Comparison of ENCODE assay signal across 20 mouse cellular contexts in genomic region chr17:6731132-6731531, GRCm38 (mm10). TPM values are rescaled to one million over a fixed set of nuclear protein-coding genes. Genes with fewer than 3 reads are reported as not detected.
A peak's percentile ranks its signal among the peaks of the same experiment; 100 is the strongest.
DNase-seq lines count a peak whose midpoint lies in the region; ATAC-seq and TF ChIP-seq lines count a peak whose summit lies in the region.
"Had no signal": no experiment of that assay in that cellular context is flagged by ENCODE, and none has a peak within 500 bp of the region (broad histone marks: within the 10 kb centered on the region; RNA-seq: fewer than 3 reads in every experiment).

No protein-coding gene starts in this region.

- no peaks in the 10 kb centered on the region for H3K36me3 ChIP-seq in forebrain, embryonic 11.5 days (ENCODE audit: control insufficient read depth, insufficient read depth, low read length)
- H3K36me3 ChIP-seq in forebrain, postnatal 0 days (ENCODE audit: insufficient read depth) = no peaks in the 10 kb centered on the region
- no peaks in the 10 kb centered on the region for H3K36me3 ChIP-seq in kidney, postnatal 0 days (ENCODE audit: insufficient read depth, low read length)
- no peaks in the 10 kb centered on the region for H3K36me3 ChIP-seq in limb, embryonic 10.5 days
- no peaks in the 10 kb centered on the region for H3K36me3 ChIP-seq in stomach, embryonic 16.5 days (ENCODE audit: control insufficient read depth, insufficient read depth, low read length)
- H3K36me3 ChIP-seq: heart, embryonic 13.5 days; midbrain, embryonic 15.5 days had no signal

- no peak overlapping the region for H3K9ac ChIP-seq in forebrain, embryonic 11.5 days (ENCODE audit: low read length)
- no peak overlapping the region for H3K9ac ChIP-seq in forebrain, postnatal 0 days
- no peak overlapping the region for H3K9ac ChIP-seq in kidney, postnatal 0 days (ENCODE audit: low read depth, low read length)
- H3K9ac ChIP-seq in stomach, embryonic 16.5 days (ENCODE audit: low read length) = no peak overlapping the region
- H3K9ac ChIP-seq: heart, embryonic 13.5 days; midbrain, embryonic 15.5 days had no signal

- 69% methylated on average over 8 of the region's 8 CpGs for WGBS in forebrain, embryonic 11.5 days
- 86% methylated on average over 8 of the region's 8 CpGs for WGBS in forebrain, postnatal 0 days
- WGBS in kidney, postnatal 0 days = 56% methylated on average over 8 of the region's 8 CpGs
- 74% methylated on average over 8 of the region's 8 CpGs for WGBS in limb, embryonic 10.5 days
- 62% methylated on average over 8 of the region's 8 CpGs for WGBS in stomach, embryonic 16.5 days

- H3K4me1 ChIP-seq in forebrain, embryonic 11.5 days (replicated peaks; ENCODE audit: control insufficient read depth, insufficient read depth, low read length) = peaks cover under 1% of the 10 kb centered on the region; the same call in 1 of the 2 replicates
- H3K4me1 ChIP-seq in forebrain, postnatal 0 days (ENCODE audit: insufficient read depth) = no peaks in the 10 kb centered on the region
- H3K4me1 ChIP-seq in kidney, postnatal 0 days (replicated peaks; ENCODE audit: insufficient read depth, low read length) = peaks cover 3% of the 10 kb centered on the region; the same call in 1 of the 2 replicates
- H3K4me1 ChIP-seq in limb, embryonic 10.5 days = 0 out of 2 replicates have a peak, but pooled peaks cover 6% of the 10 kb centered on the region
- peaks cover 9% of the 10 kb centered on the region; the same call in 1 of the 2 replicates for H3K4me1 ChIP-seq in stomach, embryonic 16.5 days (ENCODE audit: control insufficient read depth, insufficient read depth, low read length)
- H3K4me1 ChIP-seq: heart, embryonic 13.5 days; megakaryocyte, embryonic 14.5 days; midbrain, embryonic 15.5 days had no signal

- peak; percentile 27 for DNase-seq in forebrain, embryonic 11.5 days (ENCODE audit: low spot score)
- no peak for DNase-seq in forebrain, postnatal 0 days
- DNase-seq in kidney, postnatal 0 days (ENCODE audit: low spot score) = no peak
- no peak for DNase-seq in kidney, postnatal 36 days
- DNase-seq in limb, embryonic 10.5 days (ENCODE audit: low spot score) = peak; percentile 20
- no peak for DNase-seq in lung, postnatal 25 days (ENCODE audit: low spot score)
- DNase-seq: adrenal gland, postnatal 36 days; cerebellum, adult 11-12 months; heart, postnatal 36 days; layer of hippocampus, adult 9-11 months; lung, postnatal 10 days; right cerebral cortex, postnatal 25 days; thymus, postnatal 25 days had no signal

- H3K4me3 ChIP-seq in forebrain, embryonic 11.5 days (ENCODE audit: low read depth, low read length) = no peak overlapping the region
- no peak overlapping the region for H3K4me3 ChIP-seq in forebrain, postnatal 0 days (ENCODE audit: low read depth, low read length)
- no peak overlapping the region for H3K4me3 ChIP-seq in kidney, postnatal 0 days (replicated peaks; ENCODE audit: low read depth, low read length)
- no peak overlapping the region for H3K4me3 ChIP-seq in limb, embryonic 10.5 days
- H3K4me3 ChIP-seq in stomach, embryonic 16.5 days (replicated peaks; ENCODE audit: low read length) = no peak overlapping the region
- H3K4me3 ChIP-seq: heart, embryonic 13.5 days; megakaryocyte, embryonic 14.5 days; midbrain, embryonic 15.5 days; myocyte had no signal

- H3K4me2 ChIP-seq in forebrain, embryonic 11.5 days (ENCODE audit: low read depth, low read length, severe bottlenecking) = no peak overlapping the region
- no peak overlapping the region for H3K4me2 ChIP-seq in forebrain, postnatal 0 days (ENCODE audit: low read depth)
- no peak overlapping the region for H3K4me2 ChIP-seq in kidney, postnatal 0 days (ENCODE audit: low read length)
- no peak overlapping the region for H3K4me2 ChIP-seq in stomach, embryonic 16.5 days (ENCODE audit: low read depth, low read length)
- H3K4me2 ChIP-seq: heart, embryonic 13.5 days; midbrain, embryonic 15.5 days had no signal

- no peaks in the 10 kb centered on the region for H3K27me3 ChIP-seq in forebrain, embryonic 11.5 days (ENCODE audit: control insufficient read depth, insufficient read depth, low read length)
- H3K27me3 ChIP-seq in forebrain, postnatal 0 days (ENCODE audit: insufficient read depth, low read length) = no peaks in the 10 kb centered on the region
- no peaks in the 10 kb centered on the region for H3K27me3 ChIP-seq in kidney, postnatal 0 days (ENCODE audit: insufficient read depth, low read length)
- H3K27me3 ChIP-seq in limb, embryonic 10.5 days (ENCODE audit: low read depth, poor library complexity, severe bottlenecking) = no peaks in the 10 kb centered on the region
- H3K27me3 ChIP-seq in stomach, embryonic 16.5 days (ENCODE audit: control insufficient read depth, insufficient read depth, low read length) = no peaks in the 10 kb centered on the region
- H3K27me3 ChIP-seq: heart, embryonic 13.5 days; midbrain, embryonic 15.5 days had no signal

- no peaks in the 10 kb centered on the region for H3K9me3 ChIP-seq in forebrain, embryonic 11.5 days (ENCODE audit: control insufficient read depth, low read length)
- no peaks in the 10 kb centered on the region for H3K9me3 ChIP-seq in forebrain, postnatal 0 days (ENCODE audit: low read length)
- H3K9me3 ChIP-seq in kidney, postnatal 0 days (replicated peaks; ENCODE audit: low read length) = no peaks in the 10 kb centered on the region
- H3K9me3 ChIP-seq in limb, embryonic 10.5 days (replicated peaks) = no peaks in the 10 kb centered on the region
- H3K9me3 ChIP-seq in stomach, embryonic 16.5 days (replicated peaks; ENCODE audit: control insufficient read depth, low read length) = no peaks in the 10 kb centered on the region
- H3K9me3 ChIP-seq: heart, embryonic 13.5 days; midbrain, embryonic 15.5 days had no signal

- no peak overlapping the region for H3K27ac ChIP-seq in forebrain, embryonic 11.5 days (ENCODE audit: low read depth, low read length)
- H3K27ac ChIP-seq in forebrain, postnatal 0 days (ENCODE audit: low read depth, low read length) = no peak overlapping the region
- H3K27ac ChIP-seq in kidney, postnatal 0 days = peak overlapping the region; percentile 61
- H3K27ac ChIP-seq in limb, embryonic 10.5 days = no peak overlapping the region
- H3K27ac ChIP-seq in stomach, embryonic 16.5 days (ENCODE audit: low read length) = no peak overlapping the region
- H3K27ac ChIP-seq: heart, embryonic 13.5 days; midbrain, embryonic 15.5 days had no signal

- ATAC-seq in forebrain, embryonic 11.5 days (replicated peaks; ENCODE audit: low FRiP score) = no peak
- no peak for ATAC-seq in forebrain, postnatal 0 days
- no peak for ATAC-seq in kidney, postnatal 0 days (replicated peaks; ENCODE audit: low FRiP score, low read depth)
- ATAC-seq in stomach, embryonic 16.5 days (ENCODE audit: insufficient read depth, low FRiP score) = 0 out of 2 replicates have a peak, but pooled peaks have one; percentile 9
- no peak for ATAC-seq in granulocyte monocyte progenitor cell, adult 5-6 weeks (replicated peaks; ENCODE audit: poor library complexity, severe bottlenecking)
- ATAC-seq: hindbrain, embryonic 16.5 days; midbrain, embryonic 15.5 days had no signal

- no peak for TF ChIP-seq CTCF in forebrain, postnatal 0 days (IDR thresholded peaks at IDR 0.05; ENCODE audit: low read depth)
- no peak for TF ChIP-seq CTCF in kidney, postnatal 0 days (IDR thresholded peaks at IDR 0.05; ENCODE audit: low read depth)

RNA-seq across cellular contexts. Expression of gene Ezr, which starts 51.5 kb away (rescaled TPM):
- polyA plus RNA-seq in forebrain, embryonic 11.5 days (2014; fragmentation: Nextera tagmentation; extraction: Ambion mirVana) = 122 and 135 TPM in 2 replicates
- 37.8 and 45.4 TPM in 2 replicates for total RNA-seq in forebrain, postnatal 0 days (2014; rRNA removed)
- 51.6 and 60.2 TPM in 2 replicates for polyA plus RNA-seq in forebrain, postnatal 0 days (2015; fragmentation: Nextera tagmentation; extraction: Ambion mirVana)
- 281 and 313 TPM in 2 replicates for polyA plus RNA-seq in kidney, postnatal 0 days (2015; fragmentation: Nextera tagmentation; extraction: Ambion mirVana)
- 24.8 and 26.2 TPM in 2 replicates for polyA plus RNA-seq in limb, embryonic 10.5 days (2016; fragmentation: Nextera tagmentation; extraction: Ambion mirVana)
- 266 and 335 TPM in 2 replicates for polyA plus RNA-seq in stomach, embryonic 16.5 days (2015; fragmentation: Nextera tagmentation; extraction: Ambion mirVana)
- 44.2 and 55.0 TPM in 2 replicates for total RNA-seq in granulocyte monocyte progenitor cell, adult 5-6 weeks (2014; fragmentation: Nextera tagmentation)
- total RNA-seq in granulocyte monocyte progenitor cell, adult 5-6 weeks (2017) = 99.7 and 110 TPM in 2 replicates

Comparison
In these comparisons a context has a peak if more than half of its experiments do, and no peak if none do; other contexts are left out.
1. DNase-seq: peak in forebrain, embryonic 11.5 days (single experiment) and limb, embryonic 10.5 days (single experiment); none in forebrain, postnatal 0 days (single experiment), kidney, postnatal 0 days (single experiment), kidney, postnatal 36 days (0 of 2) and lung, postnatal 25 days (single experiment).